Mouse (Mus musculus) embryonic facial prominence, embryonic 15.5 days (tissue): Measurements from ENCODE around the gene Rtp4. TPM values are rescaled to one million over a fixed set of nuclear protein-coding genes. Genes with fewer than 3 reads are reported as not detected.

ENCODE experiments used
- ATAC-seq: fragments of 200-750 bp; cut with Nextera tagmentation; 2 replicates; pipeline ENCODE4 v1.8.0; 2017; ENCODE audit warnings: low read depth, moderate TSS enrichment; ENCODE audit not compliant: insufficient number of reproducible peaks, low FRiP score, low TSS enrichment
- H3K27ac ChIP-seq: fragments of 300-500 bp; sonication (generic); replicated peaks from 2 replicates; pipeline ENCODE4 v1.5.1; 2015; ENCODE audit warnings: mild to moderate bottlenecking, inconsistent platforms
- H3K27me3 ChIP-seq: fragments of 300-500 bp; sonication (generic); 2 replicates; pipeline ENCODE4 v1.6.1; 2015; ENCODE audit warnings: inconsistent platforms
- H3K36me3 ChIP-seq: fragments of 300-500 bp; sonication (generic); 2 replicates; pipeline ENCODE4 v1.6.1; 2015; ENCODE audit warnings: mild to moderate bottlenecking, inconsistent platforms
- H3K4me1 ChIP-seq: fragments of 300-500 bp; sonication (generic); 2 replicates; pipeline ENCODE4 v1.6.1; 2015; ENCODE audit warnings: inconsistent platforms
- H3K4me2 ChIP-seq: fragments of 300-500 bp; sonication (generic); replicated peaks from 2 replicates; pipeline ENCODE4 v1.6.1; 2015; ENCODE audit warnings: mild to moderate bottlenecking, inconsistent platforms
- H3K4me3 ChIP-seq: fragments of 300-500 bp; sonication (generic); replicated peaks from 2 replicates; pipeline ENCODE4 v1.5.1; 2015; ENCODE audit warnings: mild to moderate bottlenecking, inconsistent platforms
- H3K9ac ChIP-seq: fragments of 300-500 bp; sonication (generic); 2 replicates; pipeline ENCODE4 v1.6.1; 2015; ENCODE audit warnings: inconsistent platforms
- H3K9me3 ChIP-seq: fragments of 300-500 bp; sonication (generic); replicated peaks from 2 replicates; pipeline ENCODE4 v1.6.1; 2016; ENCODE audit warnings: inconsistent platforms
- WGBS: fragments of 180-500 bp; shearing (Covaris S2); methylation state at CpG from one replicate; pipeline ENCODE4 v1.1.7; 2015; 5-methylcytosine and 5-hydroxymethylcytosine counted together
- polyA plus RNA-seq: library from polyadenylated mRNA; unstranded; fragments of >200 nt; fragmentation: Nextera tagmentation; extraction: Ambion mirVana; gene quantifications from 2 replicates; pipeline ENCODE4 v1.2.1, GENCODE M21; 2015

Rtp4 gene
- polyA plus RNA-seq, 1 experiment from 2014 or later, result 9.8 TPM

- no peak for ATAC-seq
Measured at GRCm38 (mm10) chr16:23542866-23543265, 22.8 kb downstream of the Rtp4 start.

DNA sequence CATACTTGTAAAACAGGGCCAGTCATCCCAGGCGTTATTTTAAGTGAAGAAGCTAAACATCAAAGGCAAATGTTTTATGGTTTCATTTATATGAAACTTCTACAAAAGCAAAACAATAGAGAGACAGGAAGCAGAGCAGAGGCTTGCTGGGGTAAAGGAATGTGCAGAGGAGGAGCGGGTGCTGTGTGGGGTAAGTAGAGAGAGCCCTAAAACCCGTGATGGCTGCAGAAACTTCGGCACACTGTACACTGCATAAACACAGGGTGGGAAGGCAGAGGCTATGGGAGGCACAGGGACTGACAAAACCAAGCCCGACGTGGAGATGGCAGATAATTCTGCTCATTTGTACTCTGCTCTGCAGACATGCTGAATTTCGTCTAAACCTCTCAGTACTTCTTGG lies 24.3 kb downstream of the Rtp4 start:
- Histone ChIP-seq H3K27ac (no peak overlapping the region), H3K4me3 (no peak overlapping the region), H3K27me3 (no peaks in the 10 kb centered on the region), H3K9ac (no peak overlapping the region), H3K36me3 (no peaks in the 10 kb centered on the region), H3K9me3 (no peaks in the 10 kb centered on the region), H3K4me1 (0 out of 2 replicates have a peak, but pooled peaks cover 4% of the 10 kb centered on the region), H3K4me2 (no peak overlapping the region)
- no peak for ATAC-seq
- WGBS, result 38% methylated on average over 7 of the region's 7 CpGs

More at GRCm38 (mm10) chr16:23542866-23543265, 22.8 kb downstream of the Rtp4 start:
- no peaks in the 10 kb centered on the region for H3K27me3 ChIP-seq
- no peak overlapping the region for H3K27ac ChIP-seq
- H3K4me2 ChIP-seq, result no peak overlapping the region
- WGBS, result 57% methylated on average over 4 of the region's 4 CpGs
- no peaks in the 10 kb centered on the region for H3K9me3 ChIP-seq
- 0 out of 2 replicates have a peak, but pooled peaks cover 4% of the 10 kb centered on the region for H3K4me1 ChIP-seq
- no peak overlapping the region for H3K4me3 ChIP-seq
- H3K9ac ChIP-seq, result no peak overlapping the region
- H3K36me3 ChIP-seq, result no peaks in the 10 kb centered on the region

DNA sequence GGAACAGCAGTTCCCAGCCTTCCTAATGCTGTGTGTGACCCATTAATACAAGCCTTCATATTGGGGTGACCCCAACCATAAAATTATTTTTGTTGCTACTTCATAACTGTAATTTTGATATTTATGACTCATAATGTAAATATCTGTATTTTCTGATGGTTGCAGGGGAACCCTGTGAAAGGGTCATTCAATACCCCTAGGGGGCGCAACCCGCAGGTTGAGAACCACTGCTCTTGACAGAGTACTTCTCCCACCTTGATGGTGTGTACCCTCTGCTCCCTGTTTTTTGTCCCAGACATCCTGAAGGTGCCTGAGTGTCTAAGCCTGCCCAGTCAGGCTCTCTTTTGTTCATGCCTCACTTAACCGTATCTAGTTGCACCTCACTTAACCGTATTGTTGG lies 27.7 kb downstream of the Rtp4 start:
- H3K9me3 ChIP-seq, result no peaks in the 10 kb centered on the region
- H3K4me3 ChIP-seq, result no peak overlapping the region
- H3K4me2 ChIP-seq, result no peak overlapping the region
- no peak overlapping the region for H3K27ac ChIP-seq
- H3K4me1 ChIP-seq, result 0 out of 2 replicates have a peak, but pooled peaks cover 4% of the 10 kb centered on the region
- no peaks in the 10 kb centered on the region for H3K36me3 ChIP-seq
- 90% methylated on average over 4 of the region's 4 CpGs for WGBS
- H3K9ac ChIP-seq, result no peak overlapping the region
- no peak for ATAC-seq
- no peaks in the 10 kb centered on the region for H3K27me3 ChIP-seq

GRCm38 (mm10) chr16:23550346-23550980 lies 30.4 kb downstream of the Rtp4 start:
- H3K27ac ChIP-seq, result no peak overlapping the region
- H3K4me3 ChIP-seq, result no peak overlapping the region
- no peak overlapping the region for H3K4me2 ChIP-seq
- H3K4me1 ChIP-seq, result no peaks in the 10 kb centered on the region
- no peak overlapping the region for H3K9ac ChIP-seq
- no peak for ATAC-seq
- no peaks in the 10 kb centered on the region for H3K9me3 ChIP-seq
- H3K27me3 ChIP-seq, result no peaks in the 10 kb centered on the region
- WGBS, result 46% methylated on average over 8 of the region's 8 CpGs
- H3K36me3 ChIP-seq, result no peaks in the 10 kb centered on the region

DNA sequence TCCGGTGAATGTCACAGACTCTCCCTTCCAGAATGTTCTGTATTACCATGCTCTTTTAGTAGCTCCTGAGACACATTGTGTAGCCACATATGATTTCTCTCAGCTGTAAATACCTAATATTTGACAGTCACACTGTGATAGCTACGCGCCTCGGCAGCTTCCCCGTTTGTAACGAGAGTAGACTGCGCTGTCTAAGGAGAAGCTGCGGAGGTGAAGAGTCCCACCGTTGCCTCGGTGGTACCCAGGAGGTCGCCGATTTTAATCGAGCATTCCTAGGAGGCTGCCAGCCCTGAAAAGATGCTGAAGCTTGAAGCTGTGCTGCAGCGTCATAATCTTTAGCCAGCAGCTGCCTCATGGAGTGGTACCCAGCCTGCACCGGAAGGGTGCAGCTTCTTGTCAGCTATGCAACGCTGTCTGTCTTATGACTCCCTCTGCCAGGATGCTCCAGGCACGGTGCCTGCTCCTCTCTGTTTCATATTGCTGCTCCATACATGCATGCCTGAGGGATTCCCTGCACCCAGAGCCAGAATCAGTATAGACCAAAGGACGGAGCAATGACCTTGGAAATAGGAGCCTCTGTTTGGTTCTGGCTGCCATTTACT lies 31.0 kb downstream of the Rtp4 start:
- WGBS, result 83% methylated on average over 18 of the region's 18 CpGs
- no peak for ATAC-seq
- H3K9me3 ChIP-seq, result no peaks in the 10 kb centered on the region

DNA sequence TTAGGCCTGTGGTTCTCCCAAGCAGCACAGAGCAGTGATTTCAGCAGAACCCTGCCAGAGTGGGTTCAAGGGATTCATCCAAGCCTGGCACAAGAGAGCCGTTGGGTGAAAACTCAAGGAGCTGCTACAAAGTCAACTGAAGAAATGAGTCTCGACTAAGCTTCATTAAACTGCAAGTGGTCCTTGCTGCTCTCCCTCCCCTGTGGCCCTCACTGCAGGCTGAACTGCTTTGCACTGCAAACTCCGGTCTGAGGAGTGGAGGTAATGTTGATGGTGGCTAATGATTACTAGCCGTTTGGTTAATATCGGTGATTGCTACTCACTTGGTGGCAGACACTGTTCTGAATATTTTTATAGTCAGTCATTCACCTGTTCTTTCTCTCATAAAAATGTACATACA lies 34.6 kb downstream of the Rtp4 start:
- H3K9ac ChIP-seq, result no peak overlapping the region
- WGBS, result 79% methylated on average over 5 of the region's 5 CpGs

More for the DNA sequence above, 31.0 kb downstream of the Rtp4 start:
- Histone ChIP-seq H3K36me3 (no peaks in the 10 kb centered on the region), H3K4me1 (no peaks in the 10 kb centered on the region), H3K9ac (no peak overlapping the region), H3K4me3 (no peak overlapping the region), H3K4me2 (no peak overlapping the region), H3K27me3 (no peaks in the 10 kb centered on the region), H3K27ac (no peak overlapping the region)

DNA sequence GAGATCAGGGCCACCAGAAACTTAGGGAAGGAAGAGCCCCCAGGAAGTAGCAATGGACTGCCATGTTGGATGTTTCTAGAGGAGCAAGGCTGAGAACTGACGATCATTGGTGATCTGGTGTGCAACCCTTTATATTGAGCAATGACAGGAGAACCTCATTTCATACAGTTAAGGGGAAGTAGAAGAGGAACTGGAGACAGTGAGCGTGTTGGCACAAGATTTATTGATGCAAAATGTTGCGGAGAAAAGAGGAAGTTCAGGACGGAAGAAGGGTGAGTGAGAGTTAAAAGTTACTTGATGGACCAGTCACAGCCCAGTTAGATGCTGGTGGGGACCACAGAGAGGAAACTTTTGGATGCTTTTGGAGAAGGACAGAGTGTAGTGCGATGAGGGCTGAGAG lies 37.1 kb downstream of the Rtp4 start:
- ATAC-seq, result no peak
- Histone ChIP-seq H3K9ac (no peak overlapping the region), H3K4me2 (no peak overlapping the region), H3K4me1 (no peaks in the 10 kb centered on the region), H3K9me3 (no peaks in the 10 kb centered on the region), H3K4me3 (no peak overlapping the region), H3K27ac (no peak overlapping the region), H3K36me3 (no peaks in the 10 kb centered on the region), H3K27me3 (no peaks in the 10 kb centered on the region)
- 89% methylated on average over 5 of the region's 5 CpGs for WGBS

More for the DNA sequence above, 34.6 kb downstream of the Rtp4 start:
- no peak overlapping the region for H3K27ac ChIP-seq
- H3K4me2 ChIP-seq, result no peak overlapping the region
- no peaks in the 10 kb centered on the region for H3K9me3 ChIP-seq
- no peak overlapping the region for H3K4me3 ChIP-seq
- H3K36me3 ChIP-seq, result no peaks in the 10 kb centered on the region
- no peaks in the 10 kb centered on the region for H3K27me3 ChIP-seq
- H3K4me1 ChIP-seq, result no peaks in the 10 kb centered on the region
- no peak for ATAC-seq

DNA sequence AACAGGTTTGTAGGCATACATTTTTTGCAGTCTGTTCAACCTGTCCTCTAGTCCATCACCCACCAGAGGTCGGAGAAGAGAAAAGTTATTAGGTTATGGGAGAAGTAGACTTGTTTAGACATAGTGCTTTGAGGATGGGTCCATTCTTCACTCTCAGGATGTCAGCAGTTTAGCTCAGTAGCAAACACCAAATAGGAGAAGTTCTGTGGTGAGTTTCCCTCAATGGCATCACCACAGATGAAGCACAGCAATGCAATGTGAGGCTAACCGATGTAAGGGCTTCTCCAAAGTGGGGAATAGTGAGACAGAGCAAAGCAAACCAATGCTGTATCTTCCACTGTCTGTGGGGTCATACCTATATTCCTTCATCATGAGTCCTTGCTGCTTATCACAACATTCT lies 37.6 kb downstream of the Rtp4 start:
- no peak for ATAC-seq
- Histone ChIP-seq H3K27ac (no peak overlapping the region), H3K4me1 (no peaks in the 10 kb centered on the region), H3K9ac (no peak overlapping the region), H3K27me3 (no peaks in the 10 kb centered on the region), H3K9me3 (no peaks in the 10 kb centered on the region), H3K4me3 (no peak overlapping the region), H3K4me2 (no peak overlapping the region), H3K36me3 (no peaks in the 10 kb centered on the region)
- WGBS, result 79% methylated on average over 2 of the region's 2 CpGs

- WGBS, result 54% methylated on average over 4 of the region's 4 CpGs
Measured at GRCm38 (mm10) chr16:23568369-23568958, 48.4 kb downstream of the Rtp4 start.

DNA sequence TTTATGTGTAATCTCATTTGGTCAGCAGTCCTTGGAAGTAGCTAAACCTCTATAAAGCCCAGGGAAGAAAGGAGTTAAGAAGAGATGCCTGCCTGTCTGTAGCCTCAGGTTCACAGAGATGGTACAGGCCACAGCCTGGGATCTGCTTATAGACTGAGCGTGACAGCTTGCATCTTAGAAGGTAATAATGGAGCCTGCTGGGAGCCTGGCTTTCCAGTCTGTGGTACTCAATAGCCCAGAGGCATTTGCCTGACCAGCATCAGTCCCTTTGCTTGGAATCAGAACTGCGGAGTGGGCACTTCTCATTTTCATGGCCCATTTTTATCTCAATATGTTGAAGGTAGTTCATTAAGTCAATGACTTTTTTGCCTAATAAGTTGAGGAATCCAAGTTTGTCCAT lies 54.5 kb downstream of the Rtp4 start:
- Histone ChIP-seq H3K27me3 (no peaks in the 10 kb centered on the region), H3K9ac (no peak overlapping the region), H3K4me3 (no peak overlapping the region), H3K36me3 (no peaks in the 10 kb centered on the region), H3K4me1 (no peaks in the 10 kb centered on the region), H3K27ac (no peak overlapping the region), H3K9me3 (no peaks in the 10 kb centered on the region), H3K4me2 (no peak overlapping the region)
- ATAC-seq, result no peak
- WGBS, result 70% methylated on average over 2 of the region's 2 CpGs

More at GRCm38 (mm10) chr16:23568369-23568958, 48.4 kb downstream of the Rtp4 start:
- ATAC-seq, result no peak
- Histone ChIP-seq H3K27me3 (no peaks in the 10 kb centered on the region), H3K4me2 (no peak overlapping the region), H3K27ac (no peak overlapping the region), H3K9me3 (no peaks in the 10 kb centered on the region), H3K4me1 (no peaks in the 10 kb centered on the region), H3K9ac (no peak overlapping the region), H3K4me3 (no peak overlapping the region), H3K36me3 (no peaks in the 10 kb centered on the region)

- H3K9me3 ChIP-seq, result peaks cover 6% of the 10 kb centered on the region; the same call in 1 of the 2 replicates
- H3K4me1 ChIP-seq, result no peaks in the 10 kb centered on the region
- no peaks in the 10 kb centered on the region for H3K27me3 ChIP-seq
- no peak overlapping the region for H3K4me3 ChIP-seq
- no peak overlapping the region for H3K9ac ChIP-seq
- no peak for ATAC-seq
- H3K36me3 ChIP-seq, result no peaks in the 10 kb centered on the region
- 79% methylated on average over 5 of the region's 5 CpGs for WGBS
- no peak overlapping the region for H3K27ac ChIP-seq
- H3K4me2 ChIP-seq, result no peak overlapping the region
Measured at GRCm38 (mm10) chr16:23591119-23592105, 71.3 kb downstream of the Rtp4 start.
